Mouse (Mus musculus) brain, embryonic 14.5 days (tissue): ENCODE measurements around the gene P3h1.

Source experiments
- CTCF ChIP-seq: fragments of 200-500 bp; IDR thresholded peaks from 2 replicates; pipeline ENCODE4 v1.5.1; 2012; ENCODE audit warnings: inconsistent platforms, mild to moderate bottlenecking, moderate library complexity, borderline replicate concordance; ENCODE audit not compliant: insufficient read depth, insufficient read length; ENCODE audit errors: extremely low read depth
- POLR2A ChIP-seq: fragments of 200-500 bp; IDR thresholded peaks from 2 replicates; pipeline ENCODE4 v1.6.1; 2012; ENCODE audit warnings: mild to moderate bottlenecking, inconsistent platforms, borderline replicate concordance; ENCODE audit not compliant: poor library complexity, insufficient read depth, insufficient read length, severe bottlenecking; ENCODE audit errors: extremely low read depth

- TF ChIP-seq CTCF = no peak
- no peak for TF ChIP-seq POLR2A
Measured at GRCm38 (mm10) chr4:119252025-119252808, 19.5 kb downstream of the P3h1 start.
